Mouse (Mus musculus): ENCODE measurements at regions not wholly inside any gene's neighbourhood (a gene's known extent, or its start where the extent isn't known, plus 50 kb on each side); places are given as distances from the start of the nearest gene placed in this dataset.

DNA sequence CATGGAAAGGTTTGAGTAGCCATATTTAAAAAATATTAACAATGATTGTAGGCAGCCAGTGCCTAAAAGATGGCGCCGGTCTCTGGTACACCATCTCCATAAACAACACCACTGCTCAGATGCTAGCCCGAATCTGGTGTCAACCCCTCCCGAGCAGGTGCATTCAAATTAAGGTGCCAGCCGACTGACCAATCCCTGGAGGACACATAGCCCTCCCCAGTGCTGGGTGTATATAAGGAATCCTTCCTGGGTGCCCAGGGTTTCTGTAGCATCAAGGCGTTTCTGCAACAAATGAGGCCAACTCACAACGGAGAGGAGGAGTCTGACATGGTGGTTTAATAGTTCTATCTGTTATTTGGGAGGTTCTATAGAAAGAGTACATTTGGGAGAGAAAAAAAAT is 1219.6 kb downstream of the Gsdmc2 start:
- DNase-seq (ENCODE audit: low spot score in 2 of 2): no peak

DNA sequence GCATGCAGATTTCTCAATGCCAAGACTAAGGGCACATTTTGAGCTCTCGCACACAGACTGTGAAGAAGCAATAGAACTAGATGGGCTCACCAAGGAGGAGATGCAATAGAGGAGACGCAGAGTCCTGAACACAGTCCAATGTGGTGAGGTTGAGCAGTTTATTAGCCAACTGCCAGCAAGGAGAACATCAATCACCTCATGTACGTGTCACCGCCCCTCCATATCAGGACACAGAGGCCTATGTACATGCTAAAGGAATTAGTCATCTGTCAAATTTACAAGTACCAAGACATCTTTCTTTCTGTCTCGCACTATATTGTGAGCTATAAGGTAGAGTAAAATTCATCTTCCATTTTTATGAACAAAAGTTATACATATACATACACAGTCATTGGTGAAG is 1228.9 kb downstream of the Gsdmc2 start:
- no peak for DNase-seq (ENCODE audit: low spot score in 2 of 2)

DNA sequence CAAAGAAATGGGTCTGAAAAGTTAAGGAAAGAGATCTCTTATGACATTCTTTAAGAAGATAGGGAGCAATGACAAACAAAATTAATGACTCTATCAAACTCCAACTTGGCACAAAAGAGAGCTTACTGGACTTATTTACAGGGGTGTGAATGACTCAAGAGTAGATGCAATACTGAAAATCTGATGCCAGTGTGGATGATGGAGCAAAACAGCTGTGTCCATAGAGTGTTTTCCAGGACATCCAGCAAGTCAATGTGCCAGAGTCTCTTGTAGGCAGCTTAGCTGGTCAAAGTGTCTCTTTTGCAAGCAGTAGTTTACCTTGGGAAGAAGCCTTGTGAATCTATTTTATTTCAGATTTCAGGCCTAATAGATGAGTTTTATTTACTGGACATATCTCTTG is 1248.2 kb downstream of the Gsdmc2 start:
- no peak for DNase-seq (ENCODE audit: low spot score in 2 of 2)

DNA sequence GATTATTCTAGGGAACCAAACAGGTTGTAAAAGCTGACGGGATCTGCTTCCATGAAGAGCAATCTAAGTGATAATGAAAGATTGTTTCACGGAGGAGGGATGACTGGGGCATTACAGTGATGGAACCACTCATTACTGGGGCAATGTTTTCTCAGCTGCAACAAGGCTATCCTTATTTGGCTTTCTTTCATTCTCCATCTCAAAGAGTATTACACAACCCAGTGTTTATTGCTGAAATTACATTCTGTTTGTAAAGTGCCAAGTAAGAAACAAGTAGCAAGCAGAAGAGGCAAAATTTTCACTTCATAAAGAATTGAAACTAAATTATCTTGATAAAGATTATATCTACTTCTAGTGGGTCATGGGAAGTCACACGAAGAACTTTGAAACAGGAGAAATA is 1256.4 kb downstream of the Gsdmc2 start:
- DNase-seq (ENCODE audit: low spot score in 2 of 2): no peak

DNA sequence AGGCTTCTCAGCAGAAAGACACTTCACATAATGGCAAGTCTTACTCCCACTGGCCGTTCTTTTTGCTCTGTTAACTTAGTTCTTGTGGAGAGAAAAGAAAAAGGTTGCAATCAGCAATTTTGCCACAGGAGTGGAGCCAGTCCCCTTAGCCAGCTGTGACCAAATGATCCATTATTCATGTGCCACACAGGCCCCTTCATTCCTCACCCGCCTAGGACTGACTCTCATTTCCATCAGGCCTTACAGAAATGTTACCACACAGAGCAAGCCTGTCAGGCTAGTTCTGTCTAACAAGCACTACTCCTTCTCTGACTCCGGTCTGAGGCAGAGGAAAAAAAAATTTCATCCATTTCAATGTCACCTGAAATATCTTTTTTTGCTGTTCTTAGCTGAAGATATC is 1266.2 kb downstream of the Gsdmc2 start:
- no peak for DNase-seq (ENCODE audit: low spot score in 2 of 2)

DNA sequence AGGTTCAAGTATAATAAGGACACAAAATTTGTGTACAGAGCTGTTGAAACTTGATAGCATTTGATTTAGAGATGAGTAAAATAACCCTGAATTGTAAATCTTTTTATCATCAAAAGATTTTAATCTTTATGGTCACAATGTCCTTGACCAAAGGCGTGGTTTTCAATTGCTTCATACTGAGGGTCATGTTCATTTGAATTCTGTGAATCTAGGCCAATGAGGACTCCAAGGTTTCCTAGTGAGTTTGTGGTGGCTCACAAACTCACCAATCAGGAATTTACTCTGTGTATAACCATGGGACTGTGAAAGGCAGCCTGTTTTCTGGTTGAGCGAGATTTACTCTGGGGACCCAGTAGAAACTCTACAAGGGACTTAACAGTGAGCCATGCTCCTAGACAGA is 1269.2 kb downstream of the Gsdmc2 start:
- DNase-seq (ENCODE audit: low spot score in 2 of 2): no peak

DNA sequence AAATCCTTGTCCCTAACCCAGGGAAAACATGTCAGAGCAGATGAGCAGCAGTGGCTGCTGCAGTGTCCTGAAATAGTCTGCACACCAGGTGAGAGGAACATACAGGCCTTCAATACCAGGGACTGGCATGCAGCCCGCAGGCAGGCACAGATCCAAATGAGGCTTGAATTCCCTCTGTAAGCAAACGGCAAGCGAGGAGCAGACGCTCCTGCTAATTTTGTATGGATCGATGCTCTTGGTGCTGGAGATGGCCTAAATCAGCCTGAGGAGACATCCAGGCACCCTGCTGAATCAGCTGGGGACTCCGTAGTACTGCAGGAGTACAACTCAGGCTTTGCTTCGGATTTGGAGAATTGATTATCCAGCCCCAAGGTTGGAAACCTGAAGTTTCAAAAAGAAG is 1273.2 kb downstream of the Gsdmc2 start:
- DNase-seq (ENCODE audit: low spot score in 2 of 2): no peak

DNA sequence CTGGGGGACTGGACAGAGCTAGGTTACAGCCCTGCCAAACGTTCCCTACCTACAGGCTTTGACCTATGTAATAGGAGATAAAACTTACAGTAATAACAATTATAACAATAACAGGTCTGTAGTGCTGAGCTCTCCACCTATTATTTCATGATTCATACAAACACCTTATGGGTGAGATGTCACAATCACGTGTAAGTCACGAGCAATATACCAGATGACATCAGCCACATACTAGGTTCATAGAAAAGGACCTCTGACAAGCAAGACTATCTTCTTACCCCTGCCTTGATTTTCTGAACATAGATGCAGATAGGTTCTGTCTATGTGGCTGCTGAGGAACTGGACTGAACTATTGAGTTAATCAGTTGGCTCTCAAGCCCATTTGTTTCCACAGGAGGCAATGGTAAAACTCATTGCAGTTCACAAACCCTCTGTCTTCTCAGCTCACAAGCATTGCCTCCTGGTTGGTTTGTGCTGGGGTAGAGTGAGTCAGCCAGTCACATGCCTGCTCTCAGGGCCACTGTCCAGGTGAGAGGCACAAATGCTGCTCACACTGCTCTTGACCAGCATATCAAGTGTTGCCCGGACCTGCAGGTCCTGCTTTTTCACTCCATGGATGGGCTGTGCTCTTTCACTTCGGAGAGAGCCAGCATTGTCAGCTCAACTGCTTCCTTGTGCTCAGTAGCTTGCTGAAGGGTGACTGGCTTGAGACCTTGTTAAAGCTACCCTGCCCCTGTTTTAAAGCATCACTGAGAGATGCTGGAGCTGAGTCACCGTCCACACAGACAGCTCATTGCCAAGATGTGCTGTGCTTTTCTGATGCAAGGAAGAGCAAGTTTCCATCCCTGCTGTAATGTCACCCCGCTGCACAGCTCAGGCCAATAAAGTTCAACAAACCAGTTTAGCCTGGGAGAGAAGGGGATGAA is 1275.9 kb downstream of the Gsdmc2 start:
- no peak for DNase-seq (ENCODE audit: low spot score in 2 of 2)

DNA sequence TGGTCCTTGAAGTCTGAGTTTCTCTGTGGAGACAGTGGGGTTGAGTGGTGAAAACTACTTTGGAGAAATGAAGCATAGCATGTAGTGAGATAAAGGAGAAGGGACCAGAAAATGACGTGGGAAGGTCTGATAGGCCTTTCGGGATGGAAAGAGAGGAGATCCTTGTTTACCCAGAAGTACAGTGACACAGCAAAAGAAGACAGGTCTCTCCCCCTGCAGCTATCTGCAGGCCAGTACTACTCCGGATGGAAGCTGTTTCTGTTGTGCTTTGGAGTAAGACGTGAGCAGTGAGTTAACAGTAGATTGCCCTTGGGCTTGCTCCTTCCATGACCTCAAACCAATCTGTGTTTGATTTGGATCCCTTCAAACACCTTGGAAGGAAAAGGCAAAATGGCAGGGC is 1277.5 kb downstream of the Gsdmc2 start:
- DNase-seq (ENCODE audit: low spot score in 2 of 2): no peak

DNA sequence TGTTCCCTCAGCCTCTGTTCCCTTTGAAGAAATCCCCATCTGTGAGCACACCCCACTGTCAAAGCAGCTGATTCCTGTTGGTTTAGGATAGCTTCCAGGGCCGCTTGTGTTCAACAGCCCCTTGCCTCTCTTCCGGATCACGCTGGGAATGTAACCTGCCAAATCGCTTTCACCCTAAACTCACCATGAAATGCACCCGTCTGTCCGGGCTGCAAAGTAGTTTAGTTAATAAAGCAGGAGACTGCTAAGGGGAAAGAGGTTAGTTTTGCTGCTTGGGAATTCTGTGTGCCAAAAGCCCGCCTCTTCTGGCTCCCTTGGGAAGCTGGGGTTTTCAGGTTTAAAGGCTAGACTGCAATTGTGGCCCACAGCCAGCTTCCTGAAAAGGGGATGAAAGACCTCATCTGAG is 1278.9 kb downstream of the Gsdmc2 start:
- DNase-seq (ENCODE audit: low spot score in 2 of 2): no peak

DNA sequence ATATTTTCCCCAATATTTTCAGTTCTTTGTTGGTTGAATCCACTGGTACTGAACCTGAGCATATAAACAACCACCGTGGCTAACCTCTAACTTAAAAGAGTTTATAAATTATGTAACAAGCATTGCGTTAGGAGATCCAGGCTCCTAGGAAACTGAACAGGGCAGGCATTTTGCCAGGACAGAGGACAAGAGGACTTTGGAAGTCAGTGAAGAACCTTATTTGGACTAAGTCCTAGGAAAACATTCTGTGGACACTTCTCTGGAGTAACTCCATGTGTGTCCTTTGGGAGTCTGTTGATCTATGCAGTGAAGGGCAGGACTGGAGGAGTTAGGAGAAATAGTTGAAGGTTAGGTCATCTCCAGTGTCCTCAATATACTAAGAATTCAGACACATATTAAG is 1311.7 kb downstream of the Gsdmc2 start:
- DNase-seq (ENCODE audit: low spot score in 2 of 2): no peak

DNA sequence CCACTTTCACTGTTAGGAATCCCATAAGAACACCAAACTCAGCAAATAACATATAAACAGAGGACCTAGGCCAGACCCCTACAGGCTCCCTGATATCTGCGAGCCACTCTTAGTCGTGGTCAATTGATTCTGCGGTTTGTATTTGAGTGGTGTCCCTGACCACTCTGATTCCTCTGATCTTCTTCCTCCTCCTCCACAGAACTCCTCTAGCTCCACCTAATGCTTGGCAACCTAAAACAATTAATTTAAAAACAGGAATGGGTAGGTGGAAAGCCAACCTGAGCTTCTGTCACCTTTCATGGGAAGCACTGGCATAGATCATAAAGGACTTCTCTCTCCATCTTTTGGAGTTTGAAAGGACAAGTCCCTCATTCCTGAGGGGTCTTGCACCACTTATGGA is 1316.0 kb downstream of the Gsdmc2 start:
- DNase-seq (ENCODE audit: low spot score in 2 of 2): no peak

DNA sequence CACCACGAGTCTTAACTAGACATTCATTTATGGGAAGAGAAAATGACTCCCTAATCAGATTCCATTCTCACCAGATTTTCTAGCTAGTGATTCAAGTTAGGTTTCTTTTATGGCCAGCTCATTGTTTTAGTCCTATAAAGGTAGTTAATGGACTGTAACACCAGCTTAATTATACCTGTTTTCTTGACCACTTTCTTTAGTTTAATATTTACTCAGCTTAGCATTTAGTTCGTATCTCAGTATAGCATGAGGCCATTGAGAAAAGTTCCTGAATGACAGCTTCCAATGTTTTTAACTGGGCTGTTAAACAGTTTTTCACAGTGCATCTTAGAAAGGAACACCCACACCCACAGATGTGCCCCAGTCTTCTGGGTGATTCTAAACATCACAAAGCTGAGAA is 1320.3 kb downstream of the Gsdmc2 start:
- DNase-seq (ENCODE audit: low spot score in 2 of 2): no peak

DNA sequence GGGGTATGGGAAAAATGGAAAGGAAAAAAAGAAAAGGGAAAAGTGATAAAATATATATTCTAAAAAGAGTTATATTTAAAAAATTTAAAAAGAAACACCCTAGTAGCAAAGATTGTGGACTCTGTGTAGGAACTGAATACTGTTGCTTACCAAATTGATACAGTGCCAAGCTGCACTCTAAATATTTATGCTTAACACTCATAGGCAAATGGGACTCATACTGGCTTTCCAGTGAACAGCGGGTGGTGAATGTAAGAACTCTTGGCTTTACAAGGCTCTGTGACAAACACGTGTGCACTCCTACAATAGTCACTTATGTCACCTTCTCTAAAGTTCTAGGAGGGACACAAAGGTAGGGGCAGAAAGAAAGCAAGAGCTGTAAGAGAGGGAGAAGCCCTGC is 1320.8 kb downstream of the Gsdmc2 start:
- no peak for DNase-seq (ENCODE audit: low spot score in 2 of 2)

DNA sequence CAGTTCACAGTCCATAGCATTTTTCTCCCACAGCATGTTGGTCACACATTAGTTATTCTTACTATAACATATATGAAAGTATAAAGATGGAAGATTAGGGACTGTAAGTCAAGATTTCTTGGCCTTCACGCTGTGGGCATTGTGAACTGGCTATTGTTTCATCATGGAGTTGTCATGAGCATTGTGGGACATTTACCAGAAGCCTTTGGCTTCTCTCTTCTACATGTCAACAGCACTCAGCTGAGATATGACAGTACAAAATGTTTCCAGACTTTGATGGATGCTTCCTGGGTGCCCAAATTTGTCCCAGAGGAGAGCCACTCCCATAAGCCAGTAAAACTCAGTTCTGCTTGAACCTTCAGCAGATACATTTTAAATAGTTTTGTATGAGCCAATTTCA is 1331.5 kb downstream of the Gsdmc2 start:
- DNase-seq (ENCODE audit: low spot score in 2 of 2): no peak

DNA sequence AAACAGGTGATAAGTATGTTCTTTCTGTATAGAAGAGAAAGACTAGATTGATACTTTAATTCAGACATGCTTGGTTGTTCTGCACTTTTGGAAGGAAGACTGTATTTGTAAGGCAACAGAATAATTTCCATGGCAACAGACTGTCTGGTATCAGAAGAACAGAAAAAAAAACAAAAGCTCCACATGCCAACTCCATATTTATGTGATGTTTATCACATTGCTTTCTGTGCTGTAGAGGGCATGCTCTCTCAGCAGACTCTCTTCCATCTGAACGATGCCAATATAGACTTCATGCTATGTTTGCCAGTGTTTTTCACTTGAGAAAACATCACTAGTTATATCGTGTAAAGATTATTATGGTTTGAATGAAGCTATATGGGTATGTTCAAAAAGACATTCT is 1333.5 kb downstream of the Gsdmc2 start:
- no peak for DNase-seq (ENCODE audit: low spot score in 2 of 2)

DNA sequence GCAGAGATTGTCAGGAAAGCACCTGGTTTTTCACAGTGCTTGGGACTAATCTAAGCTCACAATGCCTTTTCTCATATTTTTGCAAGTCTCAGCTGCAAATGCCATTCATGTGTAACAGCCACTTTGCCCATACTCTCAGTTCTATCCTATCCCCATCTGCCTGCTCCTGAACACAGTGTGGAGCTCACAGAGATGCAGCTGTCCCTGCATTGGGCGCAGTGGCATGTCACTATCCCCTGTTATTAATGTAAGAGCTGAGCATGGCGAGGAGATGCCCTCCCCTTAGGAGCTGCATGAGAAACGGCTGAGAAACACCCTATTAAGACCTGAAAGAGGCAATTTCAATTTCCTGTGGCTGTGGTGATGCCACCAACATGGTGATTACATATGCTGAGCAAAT is 1341.1 kb downstream of the Gsdmc2 start:
- no peak for DNase-seq (ENCODE audit: low spot score in 2 of 2)

DNA sequence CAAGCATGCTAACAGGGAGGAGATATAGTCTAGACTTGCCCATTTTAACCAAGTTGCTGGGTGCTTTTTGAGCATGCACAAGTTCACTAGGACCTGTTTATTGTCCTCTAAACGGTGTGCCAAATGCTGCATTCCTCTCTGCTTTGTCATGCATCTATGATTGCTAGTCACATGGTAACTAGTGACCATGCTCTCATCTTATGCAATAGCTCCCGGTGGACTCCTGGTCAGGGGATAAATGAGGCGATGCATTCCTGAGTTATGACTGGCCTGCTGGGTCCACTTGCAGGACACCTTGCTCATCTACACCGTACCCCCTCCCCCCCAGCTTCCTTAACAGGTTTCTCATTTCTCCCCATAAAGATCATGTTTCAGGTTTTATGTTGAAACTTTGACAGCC is 1344.0 kb downstream of the Gsdmc2 start:
- no peak for DNase-seq (ENCODE audit: low spot score in 2 of 2)

DNA sequence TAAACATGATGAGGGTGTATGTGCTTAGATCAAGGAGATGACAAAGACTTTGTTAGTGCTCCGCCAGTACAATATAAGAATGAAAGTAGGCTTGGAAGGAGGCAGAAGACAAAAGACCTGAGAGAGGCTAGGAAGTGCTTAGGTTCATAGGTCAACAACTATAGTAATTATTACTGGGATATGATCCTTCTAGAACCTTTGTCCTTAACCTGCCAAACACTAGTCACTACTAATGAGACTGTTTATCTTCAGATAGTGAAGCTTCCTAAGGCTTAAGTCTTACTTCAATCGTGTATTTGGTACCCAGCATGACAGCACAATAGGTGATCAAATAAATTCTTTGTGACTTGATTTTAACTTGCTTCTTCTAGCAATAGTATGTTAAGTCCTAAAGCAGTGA is 1344.5 kb downstream of the Gsdmc2 start:
- DNase-seq (ENCODE audit: low spot score in 2 of 2): no peak

DNA sequence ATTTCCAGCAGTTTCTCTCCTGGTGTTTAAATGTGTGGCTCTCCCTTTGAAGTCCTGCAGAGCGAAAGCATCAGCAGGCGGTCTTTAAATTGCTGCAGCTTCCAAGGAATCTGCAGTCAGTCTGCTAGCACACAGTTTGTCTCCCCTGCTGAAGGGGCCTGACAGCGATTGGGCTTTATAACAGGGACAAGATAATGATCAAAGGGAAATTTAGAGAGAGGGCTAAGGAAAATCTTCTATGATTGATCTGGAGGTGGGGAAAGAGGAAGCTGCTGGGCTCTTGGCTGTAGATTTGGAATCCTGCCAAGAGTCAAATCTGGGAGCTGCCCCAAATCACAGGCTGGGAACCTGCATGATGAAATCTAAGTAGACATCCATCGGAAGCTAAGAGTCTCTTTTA is 1348.8 kb downstream of the Gsdmc2 start:
- no peak for DNase-seq (ENCODE audit: low spot score in 2 of 2)

DNA sequence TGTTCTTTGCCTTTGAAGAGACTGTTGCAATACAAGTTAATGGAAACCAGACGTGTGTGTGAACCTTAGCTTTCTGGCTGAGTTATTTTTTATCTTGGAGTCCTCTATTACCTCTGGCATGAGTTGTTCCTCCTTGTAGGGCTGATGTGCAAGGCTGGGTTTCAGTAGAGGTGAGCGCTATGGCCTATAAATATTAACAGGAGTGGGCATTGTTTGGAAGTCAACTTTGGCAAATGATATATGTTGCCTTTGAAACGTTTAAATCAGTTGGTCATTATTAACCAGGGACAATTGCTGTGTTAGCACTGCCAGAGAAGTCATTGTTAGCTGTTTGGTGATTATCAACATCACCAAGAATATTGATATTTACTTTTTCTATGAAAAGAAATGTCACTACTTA is 1352.6 kb downstream of the Gsdmc2 start:
- DNase-seq (ENCODE audit: low spot score in 2 of 2): no peak

DNA sequence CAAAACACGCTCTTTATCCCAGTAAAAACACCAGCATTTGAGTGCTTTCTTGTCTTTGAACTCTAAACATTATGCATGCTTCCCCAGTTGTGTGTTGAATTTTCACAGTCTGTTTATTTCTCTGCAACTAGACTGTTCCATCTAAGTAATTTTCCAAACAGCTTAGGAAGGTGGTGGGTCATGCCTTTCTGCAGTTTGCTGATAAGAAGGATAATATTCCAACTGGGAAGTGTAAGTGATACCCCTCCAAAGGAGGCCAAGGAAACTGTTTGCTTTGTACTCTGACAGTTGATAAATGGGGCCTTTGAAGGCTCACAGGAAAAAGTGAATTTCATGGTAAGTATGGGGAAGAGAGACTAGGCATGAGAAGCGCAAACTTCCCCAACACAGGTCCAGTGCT is 1354.4 kb downstream of the Gsdmc2 start:
- no peak for DNase-seq (ENCODE audit: low spot score in 2 of 2)

DNA sequence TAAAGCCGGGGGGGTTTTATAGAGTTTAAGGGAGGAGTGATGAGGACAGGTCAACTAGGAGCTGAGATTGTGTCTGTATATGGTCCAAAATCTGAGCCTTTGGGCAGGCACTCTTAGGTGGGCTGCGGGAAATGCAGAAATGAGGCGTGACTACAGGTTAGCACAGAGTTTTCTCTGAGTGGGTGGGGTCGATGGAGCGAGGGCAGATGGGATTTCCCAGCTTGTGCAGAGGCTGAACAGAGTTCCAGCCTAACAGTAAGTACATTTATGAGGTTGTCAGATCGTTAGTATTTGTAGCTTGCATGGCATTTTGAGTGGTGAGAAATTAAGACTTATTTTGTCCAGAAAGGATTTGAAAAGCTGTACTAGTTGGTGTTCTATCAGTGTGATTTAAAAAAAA is 1358.4 kb downstream of the Gsdmc2 start:
- DNase-seq (ENCODE audit: low spot score in 2 of 2): no peak

DNA sequence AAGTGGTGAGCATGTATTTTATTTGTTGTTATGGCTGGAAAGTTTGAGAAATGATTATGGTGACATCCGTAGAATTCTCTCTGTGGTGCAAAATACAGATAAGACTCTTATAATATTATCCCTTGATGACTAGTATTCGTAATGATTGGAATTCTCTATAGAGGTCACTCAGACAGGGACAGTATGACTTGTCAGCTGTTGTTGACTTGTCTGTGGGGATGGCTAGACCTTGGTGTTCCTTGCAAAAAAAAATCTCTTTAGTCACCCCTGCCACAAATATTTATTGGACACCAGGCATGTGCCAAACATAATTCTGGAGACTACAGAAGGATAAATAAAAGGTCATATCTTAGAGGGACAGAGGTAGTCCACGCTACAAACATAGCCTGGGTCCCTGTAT is 1360.6 kb downstream of the Gsdmc2 start:
- DNase-seq (ENCODE audit: low spot score in 2 of 2): no peak
